Mouse (Mus musculus): ENCODE results near the gene Kctd21. TPM values are rescaled to one million over a fixed set of nuclear protein-coding genes. Genes with fewer than 3 reads are reported as not detected.

Kctd21 gene
- polyA plus RNA-seq, 1 experiment from 2014 or later = 6.7 TPM

DNA sequence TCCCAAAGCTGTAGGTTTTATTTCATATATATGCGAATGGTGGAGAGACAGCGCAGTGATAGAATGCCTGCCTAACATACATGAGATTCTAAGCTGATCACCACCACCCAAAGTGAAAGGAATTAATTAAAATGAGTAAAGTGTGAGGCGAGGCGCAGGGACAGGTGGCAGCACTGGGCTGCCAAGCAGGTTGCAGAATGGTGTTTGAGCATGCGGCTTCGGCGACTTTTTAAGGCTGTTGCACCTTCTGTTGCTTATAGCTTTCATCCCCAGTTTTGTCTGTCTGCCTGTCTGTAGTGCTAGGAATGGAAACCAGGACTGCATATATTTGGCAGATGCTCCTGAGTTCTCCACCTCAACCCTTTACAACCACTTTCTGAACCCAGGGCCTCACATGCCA lies 7.5 kb downstream of the Kctd21 start:
- 91% methylated on average over 7 of the region's 7 CpGs for WGBS
- no peaks in the 10 kb centered on the region for H3K36me3 ChIP-seq (ENCODE audit: control insufficient read depth, insufficient read depth, low read length)
- ATAC-seq = no peak
- H3K9me3 ChIP-seq (replicated peaks; ENCODE audit: control insufficient read depth, low read length, poor library complexity, severe bottlenecking) = no peaks in the 10 kb centered on the region
- no peak overlapping the region for H3K27ac ChIP-seq (ENCODE audit: low read length)
- no peaks in the 10 kb centered on the region for H3K27me3 ChIP-seq (ENCODE audit: control insufficient read depth, insufficient read depth, low read depth, low read length)
- no peaks in the 10 kb centered on the region for H3K4me1 ChIP-seq (ENCODE audit: control insufficient read depth, insufficient read depth, low read length)
- H3K4me3 ChIP-seq (ENCODE audit: low read depth, low read length) = no peak overlapping the region
- H3K9ac ChIP-seq (ENCODE audit: low read depth, low read length) = no peak overlapping the region
- no peak overlapping the region for H3K4me2 ChIP-seq (ENCODE audit: low read length)

DNA sequence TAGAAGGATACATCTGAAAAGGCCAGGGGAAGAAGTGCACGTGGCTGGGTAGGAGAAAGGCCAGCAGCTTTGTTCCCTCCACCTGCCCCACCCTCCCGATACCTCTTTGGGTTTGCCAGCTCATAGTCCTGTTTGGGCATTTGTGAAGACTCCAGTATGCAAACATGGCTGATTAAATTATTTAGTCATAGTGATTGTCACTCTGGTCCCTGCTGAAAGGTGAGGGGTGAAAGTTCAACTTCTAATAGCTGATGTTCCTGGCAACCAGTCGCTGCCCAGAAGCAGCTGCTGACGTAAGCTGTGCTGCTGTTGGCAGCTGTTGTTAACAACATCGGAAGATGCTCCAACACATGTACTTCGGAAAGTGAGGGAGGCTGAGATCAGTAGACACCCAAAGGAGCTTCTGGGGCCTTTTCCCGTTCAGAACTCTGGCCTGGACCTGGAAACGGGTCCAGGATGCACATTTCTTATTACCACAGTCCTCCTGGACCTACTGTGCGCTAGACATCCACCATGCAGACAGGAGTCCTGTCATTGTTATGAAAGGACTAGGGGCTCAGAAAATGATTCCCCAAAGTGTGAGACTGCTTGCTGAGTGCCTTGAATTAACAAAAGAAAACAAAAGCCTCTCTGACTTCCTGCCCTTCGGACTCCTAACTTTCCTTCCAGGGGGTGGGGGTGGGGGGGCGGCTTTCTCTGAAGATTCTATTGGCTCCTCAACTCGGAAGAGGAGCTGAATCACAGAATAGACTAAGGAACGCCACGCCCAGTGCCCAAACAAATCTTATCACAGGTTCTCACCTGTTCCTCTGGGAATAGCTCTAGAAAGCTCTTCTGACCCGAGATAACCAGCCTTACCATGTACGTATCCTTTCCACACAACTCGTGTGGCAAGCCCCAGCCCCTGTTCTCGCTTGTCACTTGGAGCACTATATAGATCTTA lies 9.1 kb downstream of the Kctd21 start:
- H3K4me1 ChIP-seq (ENCODE audit: control insufficient read depth, insufficient read depth, low read length) = no peaks in the 10 kb centered on the region
- no peak overlapping the region for H3K4me3 ChIP-seq (ENCODE audit: low read depth, low read length)
- ATAC-seq = no peak
- 67% methylated on average over 18 of the region's 18 CpGs for WGBS
- H3K36me3 ChIP-seq (ENCODE audit: control insufficient read depth, insufficient read depth, low read length) = no peaks in the 10 kb centered on the region
- H3K27me3 ChIP-seq (ENCODE audit: control insufficient read depth, insufficient read depth, low read depth, low read length) = no peaks in the 10 kb centered on the region
- no peak overlapping the region for H3K27ac ChIP-seq (ENCODE audit: low read length)
- H3K4me2 ChIP-seq (ENCODE audit: low read length) = no peak overlapping the region
- no peaks in the 10 kb centered on the region for H3K9me3 ChIP-seq (replicated peaks; ENCODE audit: control insufficient read depth, low read length, poor library complexity, severe bottlenecking)
- no peak overlapping the region for H3K9ac ChIP-seq (ENCODE audit: low read depth, low read length)

DNA sequence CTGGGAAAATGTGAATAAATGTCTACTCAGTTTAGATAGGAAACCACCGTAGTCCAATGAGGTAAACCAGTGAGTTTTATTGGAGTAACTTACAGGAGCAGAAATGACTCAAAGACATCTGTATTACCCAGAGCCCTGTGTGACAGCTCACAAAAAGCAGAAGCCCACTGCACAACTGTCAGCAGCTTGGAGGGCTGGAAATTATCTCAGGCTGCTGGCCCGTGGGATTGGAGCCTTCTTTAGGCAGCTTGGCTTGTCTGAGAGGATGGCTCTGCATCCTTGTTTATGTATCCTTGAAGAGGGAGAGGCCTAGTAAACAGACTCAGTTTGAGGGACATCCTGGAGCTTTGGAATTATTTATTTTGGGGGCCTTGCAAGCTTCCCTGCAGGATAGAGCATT lies 10.8 kb downstream of the Kctd21 start:
- Histone ChIP-seq H3K36me3 (ENCODE audit: control insufficient read depth, insufficient read depth, low read length) (peaks cover 1% of the 10 kb centered on the region; the same call in 1 of the 2 replicates), H3K9me3 (replicated peaks; ENCODE audit: control insufficient read depth, low read length, poor library complexity, severe bottlenecking) (no peaks in the 10 kb centered on the region), H3K27me3 (ENCODE audit: control insufficient read depth, insufficient read depth, low read depth, low read length) (no peaks in the 10 kb centered on the region), H3K4me1 (ENCODE audit: control insufficient read depth, insufficient read depth, low read length) (no peaks in the 10 kb centered on the region), H3K4me2 (ENCODE audit: low read length) (no peak overlapping the region), H3K27ac (ENCODE audit: low read length) (no peak overlapping the region), H3K4me3 (ENCODE audit: low read depth, low read length) (no peak overlapping the region), H3K9ac (ENCODE audit: low read depth, low read length) (no peak overlapping the region)
- ATAC-seq = no peak
- 82% methylated on average over 2 of the region's 2 CpGs for WGBS

DNA sequence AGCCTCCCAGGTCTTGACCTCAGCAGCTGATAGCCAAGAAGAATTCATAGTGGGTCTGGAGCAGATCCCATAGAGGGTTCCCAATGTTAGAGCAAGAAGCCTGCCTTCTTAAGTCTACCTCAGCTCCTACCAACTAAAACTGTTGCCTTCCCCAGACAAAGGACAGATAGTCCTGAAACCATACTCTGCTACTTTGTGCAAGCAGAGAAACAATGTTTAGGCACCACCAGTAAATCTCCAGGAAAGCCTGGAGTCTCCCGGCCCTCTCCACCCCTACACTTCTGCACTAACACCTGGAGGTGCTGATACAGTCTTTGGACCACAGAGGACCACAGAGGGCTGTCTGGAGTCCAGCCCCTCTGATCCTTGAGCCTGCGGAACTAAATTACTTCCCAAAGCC lies 12.5 kb downstream of the Kctd21 start:
- Histone ChIP-seq H3K9ac (ENCODE audit: low read depth, low read length) (no peak overlapping the region), H3K27ac (ENCODE audit: low read length) (no peak overlapping the region), H3K4me3 (ENCODE audit: low read depth, low read length) (no peak overlapping the region), H3K9me3 (replicated peaks; ENCODE audit: control insufficient read depth, low read length, poor library complexity, severe bottlenecking) (no peaks in the 10 kb centered on the region), H3K4me2 (ENCODE audit: low read length) (no peak overlapping the region), H3K27me3 (ENCODE audit: control insufficient read depth, insufficient read depth, low read depth, low read length) (no peaks in the 10 kb centered on the region), H3K4me1 (ENCODE audit: control insufficient read depth, insufficient read depth, low read length) (no peaks in the 10 kb centered on the region), H3K36me3 (ENCODE audit: control insufficient read depth, insufficient read depth, low read length) (peaks cover 5% of the 10 kb centered on the region; the same call in 1 of the 2 replicates)
- no peak for ATAC-seq
- 92% methylated on average over 2 of the region's 2 CpGs for WGBS

DNA sequence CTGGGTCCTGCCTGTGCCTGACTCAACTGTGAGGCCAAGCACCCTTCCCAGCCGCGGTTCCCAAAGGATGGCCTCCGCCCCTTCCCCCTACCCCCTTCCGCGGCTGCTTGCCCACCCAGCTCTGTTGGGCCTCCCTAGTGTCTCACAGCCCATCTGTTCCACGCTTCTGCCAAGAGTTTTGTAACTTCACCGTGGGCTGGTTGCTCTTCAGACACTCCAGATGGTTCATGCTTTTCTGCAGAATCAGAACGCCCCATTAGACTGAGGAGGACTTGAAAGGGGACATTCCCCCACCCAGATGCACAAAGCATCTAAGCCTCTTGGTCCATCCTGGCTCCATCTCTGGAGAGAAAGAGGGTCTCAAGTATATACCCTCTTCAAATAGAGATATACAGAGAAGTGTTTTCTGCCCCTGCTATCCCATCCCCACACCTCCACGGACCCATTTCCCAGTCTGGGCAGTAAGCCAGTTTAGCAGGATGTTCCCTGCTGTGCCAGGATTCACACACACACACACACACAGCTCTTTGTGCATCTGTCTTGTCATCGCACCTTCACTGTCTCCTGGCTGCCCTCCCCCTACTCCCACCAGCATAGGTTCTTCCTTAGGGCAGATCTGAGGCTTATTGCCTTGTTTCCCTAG lies 13.2 kb downstream of the Kctd21 start:
- Histone ChIP-seq H3K9ac (ENCODE audit: low read depth, low read length) (no peak overlapping the region), H3K4me3 (ENCODE audit: low read depth, low read length) (no peak overlapping the region), H3K4me2 (ENCODE audit: low read length) (no peak overlapping the region), H3K27me3 (ENCODE audit: control insufficient read depth, insufficient read depth, low read depth, low read length) (no peaks in the 10 kb centered on the region), H3K27ac (ENCODE audit: low read length) (no peak overlapping the region), H3K4me1 (ENCODE audit: control insufficient read depth, insufficient read depth, low read length) (no peaks in the 10 kb centered on the region), H3K36me3 (ENCODE audit: control insufficient read depth, insufficient read depth, low read length) (peaks cover 5% of the 10 kb centered on the region; the same call in 1 of the 2 replicates), H3K9me3 (replicated peaks; ENCODE audit: control insufficient read depth, low read length, poor library complexity, severe bottlenecking) (no peaks in the 10 kb centered on the region)
- ATAC-seq = 0 out of 2 replicates have a peak, but pooled peaks have one; percentile 30
- 64% methylated on average over 10 of the region's 10 CpGs for WGBS

DNA sequence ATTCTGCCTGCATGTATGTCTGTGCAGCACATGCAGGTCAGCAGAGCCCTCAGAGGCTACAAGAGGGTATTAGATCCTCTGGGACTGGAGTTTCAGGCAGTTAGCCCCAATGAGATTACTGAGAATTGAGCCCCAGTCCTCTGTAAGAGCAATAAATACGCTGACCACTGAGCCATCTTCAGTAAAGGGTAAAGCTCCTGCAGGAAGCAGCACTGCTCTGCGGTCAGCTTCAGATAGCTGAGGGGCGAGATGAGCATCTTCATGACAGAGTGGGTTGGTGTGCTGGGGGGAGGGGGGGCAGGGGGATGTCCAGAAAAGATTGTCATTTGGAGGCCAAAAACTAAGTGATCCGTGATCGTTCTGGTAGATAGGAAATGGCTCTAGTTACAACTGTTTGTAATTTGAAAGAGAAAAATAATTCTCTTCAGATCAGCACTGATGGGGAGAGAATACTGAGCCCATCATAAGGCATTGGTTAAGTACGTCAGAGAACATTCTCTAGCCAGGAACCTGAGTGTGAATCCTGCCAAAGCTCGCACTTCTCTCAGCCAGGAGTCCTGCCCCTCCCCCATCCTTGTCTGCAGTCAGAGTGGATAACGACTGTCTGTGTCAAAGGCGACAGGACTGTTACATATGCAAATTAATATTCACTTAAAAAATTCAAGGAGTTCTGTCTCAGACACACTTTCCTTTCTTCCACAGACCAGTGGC lies 14.1 kb downstream of the Kctd21 start:
- H3K4me1 ChIP-seq (ENCODE audit: control insufficient read depth, insufficient read depth, low read length) = no peaks in the 10 kb centered on the region
- H3K4me2 ChIP-seq (ENCODE audit: low read length) = no peak overlapping the region
- 71% methylated on average over 9 of the region's 9 CpGs for WGBS
- H3K9me3 ChIP-seq (replicated peaks; ENCODE audit: control insufficient read depth, low read length, poor library complexity, severe bottlenecking) = no peaks in the 10 kb centered on the region
- H3K4me3 ChIP-seq (ENCODE audit: low read depth, low read length) = no peak overlapping the region
- H3K27me3 ChIP-seq (ENCODE audit: control insufficient read depth, insufficient read depth, low read depth, low read length) = no peaks in the 10 kb centered on the region
- H3K27ac ChIP-seq (ENCODE audit: low read length) = no peak overlapping the region
- ATAC-seq = no peak
- peaks cover 5% of the 10 kb centered on the region; the same call in 1 of the 2 replicates for H3K36me3 ChIP-seq (ENCODE audit: control insufficient read depth, insufficient read depth, low read length)
- no peak overlapping the region for H3K9ac ChIP-seq (ENCODE audit: low read depth, low read length)

DNA sequence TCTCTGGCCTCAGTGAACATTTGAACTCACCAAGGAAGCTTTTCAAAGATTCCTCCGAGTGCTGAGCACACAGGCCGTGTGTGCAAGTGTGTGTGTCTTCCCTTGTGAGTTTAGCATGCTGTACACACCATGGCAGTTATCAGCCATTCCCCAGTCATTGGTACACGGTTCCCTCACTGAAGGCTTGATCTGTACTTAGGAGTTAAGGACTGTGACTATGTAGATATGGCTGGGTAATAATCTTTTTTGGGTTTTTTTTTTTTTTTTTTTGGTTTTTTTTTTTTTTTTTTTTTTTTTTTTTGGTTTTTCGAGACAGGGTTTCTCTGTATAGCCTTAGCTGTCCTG lies 14.7 kb downstream of the Kctd21 start:
- peaks cover 5% of the 10 kb centered on the region; the same call in 1 of the 2 replicates for H3K36me3 ChIP-seq (ENCODE audit: control insufficient read depth, insufficient read depth, low read length)
- no peak overlapping the region for H3K27ac ChIP-seq (ENCODE audit: low read length)
- ATAC-seq = no peak
- 71% methylated on average over 3 of the region's 4 CpGs for WGBS
- H3K9me3 ChIP-seq (replicated peaks; ENCODE audit: control insufficient read depth, low read length, poor library complexity, severe bottlenecking) = no peaks in the 10 kb centered on the region
- no peaks in the 10 kb centered on the region for H3K4me1 ChIP-seq (ENCODE audit: control insufficient read depth, insufficient read depth, low read length)
- no peak overlapping the region for H3K4me2 ChIP-seq (ENCODE audit: low read length)
- H3K27me3 ChIP-seq (ENCODE audit: control insufficient read depth, insufficient read depth, low read depth, low read length) = no peaks in the 10 kb centered on the region
- no peak overlapping the region for H3K4me3 ChIP-seq (ENCODE audit: low read depth, low read length)
- no peak overlapping the region for H3K9ac ChIP-seq (ENCODE audit: low read depth, low read length)

DNA sequence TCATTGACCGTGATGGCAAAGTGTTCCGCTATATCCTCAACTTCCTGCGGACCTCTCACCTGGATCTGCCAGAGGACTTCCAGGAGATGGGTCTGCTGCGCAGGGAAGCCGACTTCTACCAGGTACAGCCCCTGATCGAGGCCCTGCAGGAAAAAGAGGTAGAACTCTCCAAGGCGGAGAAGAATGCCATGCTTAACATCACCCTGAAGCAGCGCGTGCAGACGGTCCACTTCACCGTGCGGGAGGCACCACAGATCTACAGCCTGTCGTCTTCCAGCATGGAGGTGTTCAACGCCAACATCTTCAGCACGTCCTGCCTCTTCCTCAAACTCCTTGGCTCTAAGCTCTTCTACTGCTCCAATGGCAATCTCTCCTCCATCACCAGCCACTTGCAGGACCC lies 15.3 kb downstream of the Kctd21 start:
- H3K4me2 ChIP-seq (ENCODE audit: low read length) = no peak overlapping the region
- 97% methylated on average over 15 of the region's 15 CpGs for WGBS
- H3K4me1 ChIP-seq (ENCODE audit: control insufficient read depth, insufficient read depth, low read length) = no peaks in the 10 kb centered on the region
- no peaks in the 10 kb centered on the region for H3K9me3 ChIP-seq (replicated peaks; ENCODE audit: control insufficient read depth, low read length, poor library complexity, severe bottlenecking)
- no peak overlapping the region for H3K9ac ChIP-seq (ENCODE audit: low read depth, low read length)
- no peak overlapping the region for H3K4me3 ChIP-seq (ENCODE audit: low read depth, low read length)
- H3K36me3 ChIP-seq (ENCODE audit: control insufficient read depth, insufficient read depth, low read length) = peaks cover 5% of the 10 kb centered on the region; the same call in 1 of the 2 replicates
- no peaks in the 10 kb centered on the region for H3K27me3 ChIP-seq (ENCODE audit: control insufficient read depth, insufficient read depth, low read depth, low read length)
- H3K27ac ChIP-seq (ENCODE audit: low read length) = no peak overlapping the region
- ATAC-seq = no peak
